Mouse (Mus musculus) hindbrain, embryonic 10.5 days (tissue): ENCODE measurements around the gene Olfr798. TPM values are rescaled to one million over a fixed set of nuclear protein-coding genes. Genes with fewer than 3 reads are reported as not detected.

Experiments
- DNase-seq: peaks from one replicate; pipeline ENCODE4 v3.0.0-alpha.2; 2017; ENCODE audit warnings: low spot score
- H3K27ac ChIP-seq: fragments of 300-500 bp; sonication (generic); 2 replicates; pipeline ENCODE4 v1.5.1; 2016; ENCODE audit warnings: mild to moderate bottlenecking, moderate library complexity
- H3K27me3 ChIP-seq: fragments of 300-500 bp; sonication (generic); 2 replicates; pipeline ENCODE4 v1.6.1; 2016; ENCODE audit warnings: mild to moderate bottlenecking; ENCODE audit not compliant: poor library complexity, insufficient read depth, severe bottlenecking
- H3K36me3 ChIP-seq: fragments of 300-500 bp; sonication (generic); 2 replicates; pipeline ENCODE4 v1.6.1; 2016; ENCODE audit warnings: mild to moderate bottlenecking, moderate library complexity
- H3K4me1 ChIP-seq: fragments of 300-500 bp; sonication (generic); replicated peaks from 2 replicates; pipeline ENCODE4 v1.6.1; 2016; ENCODE audit warnings: mild to moderate bottlenecking
- H3K4me3 ChIP-seq: fragments of 300-500 bp; sonication (generic); 2 replicates; pipeline ENCODE4 v1.5.1; 2016; ENCODE audit warnings: mild to moderate bottlenecking, moderate library complexity
- H3K9me3 ChIP-seq: fragments of 300-500 bp; sonication (generic); 2 replicates; pipeline ENCODE4 v1.6.1; 2016; ENCODE audit warnings: mild to moderate bottlenecking, moderate library complexity
- WGBS: fragments of 180-500 bp; shearing (Covaris S2); methylation state at CpG from one replicate; pipeline ENCODE4 v1.1.7; 2016; 5-methylcytosine and 5-hydroxymethylcytosine counted together
- polyA plus RNA-seq: library from polyadenylated mRNA; unstranded; fragments of >200 nt; fragmentation: Nextera tagmentation; extraction: Ambion mirVana; gene quantifications from 2 replicates; pipeline ENCODE4 v1.2.1, GENCODE M21; 2016

Gene Olfr798
- polyA plus RNA-seq: not detected in 2 replicates

DNA sequence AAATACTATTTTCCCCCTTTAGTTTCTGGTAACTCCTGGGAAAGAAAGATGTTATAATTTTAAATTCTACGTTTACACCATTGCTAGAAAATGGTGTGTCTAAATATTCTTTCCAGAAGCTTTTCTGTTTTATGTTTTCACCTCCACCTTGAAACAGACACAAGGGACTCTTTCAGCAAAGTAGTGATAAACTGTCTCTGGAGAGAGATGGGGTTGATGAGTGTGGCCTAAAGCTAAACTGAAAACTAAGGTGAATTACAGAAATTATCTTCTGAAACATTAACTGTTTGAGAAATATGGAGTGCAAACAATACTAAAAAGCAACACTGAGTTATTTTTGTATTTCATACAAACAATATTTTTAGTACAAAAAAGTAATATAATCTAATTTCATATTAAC lies at the start of gene Olfr798:
TSS of gene Olfr798 (minus strand) at position 101 of the 400 bp plus-strand sequence.
- Histone ChIP-seq H3K36me3 (no peaks in the 10 kb centered on the region), H3K27me3 (no peaks in the 10 kb centered on the region), H3K27ac (no peak within 1 kb of the TSS), H3K9me3 (no peaks in the 10 kb centered on the region), H3K4me1 (no peaks in the 10 kb centered on the region), H3K4me3 (no peak within 1 kb of the TSS)
- 88% methylated on average over 1 of the region's 1 CpGs for WGBS
- no peak for DNase-seq

DNA sequence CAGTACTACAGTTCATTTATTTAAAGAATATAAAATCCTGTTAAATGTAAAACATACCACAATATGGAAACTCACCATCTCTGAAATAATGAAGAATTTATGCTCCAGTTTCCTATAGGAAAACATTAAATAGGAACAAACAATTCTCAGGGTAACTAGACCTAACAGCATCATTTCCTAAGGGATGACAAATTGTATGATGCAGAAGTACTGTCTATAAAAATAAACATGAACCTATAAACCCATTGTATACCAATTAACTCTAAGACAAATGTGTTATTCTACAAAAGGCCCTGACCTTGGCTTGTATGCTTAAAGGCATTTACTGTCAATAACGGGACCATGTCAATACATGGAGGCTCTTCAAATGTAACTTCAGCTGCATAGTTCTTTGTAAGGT lies 46.0 kb upstream of the Olfr798 start, which contains the start of gene Olfr801:
TSS of gene Olfr801 (minus strand) at position 101 of the 400 bp plus-strand sequence.
- DNase-seq: no peak
- no peak within 1 kb of the TSS for H3K27ac ChIP-seq
- no peaks in the 10 kb centered on the region for H3K27me3 ChIP-seq
- H3K36me3 ChIP-seq: no peaks in the 10 kb centered on the region
- WGBS: 78% methylated on average over 1 of the region's 1 CpGs
- H3K4me3 ChIP-seq: no peak within 1 kb of the TSS
- H3K9me3 ChIP-seq: no peaks in the 10 kb centered on the region
- no peaks in the 10 kb centered on the region for H3K4me1 ChIP-seq

DNA sequence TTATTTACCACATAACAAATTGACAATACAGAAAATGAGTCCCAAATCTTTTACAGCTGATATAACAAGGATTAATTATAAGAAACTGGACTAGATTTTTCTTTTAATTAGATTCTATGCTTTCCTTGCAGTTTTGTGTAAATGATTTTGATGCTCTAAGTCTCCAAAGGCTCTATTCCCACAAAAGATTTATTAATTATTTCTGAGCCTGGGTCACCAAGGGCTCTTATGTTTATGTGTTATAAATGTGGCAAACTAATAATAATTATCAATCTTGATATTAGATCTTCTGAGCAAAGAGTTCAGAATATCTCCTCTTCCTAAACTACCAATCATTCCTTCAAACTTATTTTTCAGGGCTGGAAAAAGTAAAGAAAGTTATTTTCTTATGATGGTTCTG lies 29.7 kb upstream of the Olfr798 start, which contains the start of gene Olfr800:
TSS of gene Olfr800 (plus strand) at position 301 of the 400 bp plus-strand sequence.
- Histone ChIP-seq H3K4me3 (no peak within 1 kb of the TSS), H3K36me3 (no peaks in the 10 kb centered on the region), H3K4me1 (no peaks in the 10 kb centered on the region), H3K27ac (no peak within 1 kb of the TSS), H3K9me3 (no peaks in the 10 kb centered on the region), H3K27me3 (no peaks in the 10 kb centered on the region)
- DNase-seq: no peak

DNA sequence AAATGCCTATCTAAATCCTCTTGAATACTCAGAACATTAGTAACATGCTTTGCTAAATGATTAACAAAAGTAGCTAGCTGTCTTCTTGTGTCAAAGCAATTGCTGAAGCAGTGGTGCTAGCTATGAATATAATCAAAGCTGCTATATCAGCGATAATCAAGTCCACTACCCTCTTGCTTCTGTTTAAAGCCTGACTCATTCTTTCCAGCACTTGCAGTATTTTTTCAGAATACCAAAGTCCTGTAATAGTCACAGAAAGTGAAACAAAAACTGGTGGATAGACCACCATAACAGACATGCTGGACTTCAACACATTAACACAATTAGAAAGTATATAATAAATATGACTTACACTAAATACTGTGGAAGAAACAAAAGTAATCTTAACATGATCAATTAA lies 24.0 kb upstream of the Olfr798 start:
- 79% methylated on average over 1 of the region's 1 CpGs for WGBS
- Histone ChIP-seq H3K36me3 (no peaks in the 10 kb centered on the region), H3K27ac (no peak overlapping the region), H3K9me3 (no peaks in the 10 kb centered on the region), H3K27me3 (no peaks in the 10 kb centered on the region), H3K4me3 (no peak overlapping the region), H3K4me1 (no peaks in the 10 kb centered on the region)
- DNase-seq: no peak

DNA sequence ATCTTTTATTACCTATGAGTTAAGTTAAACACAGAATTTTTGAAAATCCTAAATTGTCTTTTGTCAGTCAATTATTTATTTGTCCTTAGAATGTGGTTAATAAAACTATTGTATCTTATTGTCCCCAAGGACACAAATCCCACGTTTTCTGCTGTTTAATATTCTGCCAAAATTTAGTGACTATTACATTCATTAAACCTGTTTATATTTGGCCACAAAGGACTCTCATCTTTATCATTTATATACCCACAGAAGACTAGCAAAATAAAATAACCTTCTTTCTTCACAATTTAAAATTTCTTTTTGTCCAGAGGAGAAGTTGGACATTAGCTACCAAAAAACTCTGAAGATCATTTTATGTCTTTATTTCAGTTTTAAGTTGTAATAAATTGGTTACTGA lies 9.4 kb upstream of the Olfr798 start, which contains the start of gene Olfr799:
TSS of gene Olfr799 (plus strand) at position 301 of the 400 bp plus-strand sequence.
- no peaks in the 10 kb centered on the region for H3K27me3 ChIP-seq
- no peak within 1 kb of the TSS for H3K4me3 ChIP-seq
- H3K9me3 ChIP-seq: no peaks in the 10 kb centered on the region
- H3K36me3 ChIP-seq: no peaks in the 10 kb centered on the region
- no peak for DNase-seq
- H3K27ac ChIP-seq: no peak within 1 kb of the TSS
- WGBS: 48% methylated on average over 1 of the region's 1 CpGs
- no peaks in the 10 kb centered on the region for H3K4me1 ChIP-seq

DNA sequence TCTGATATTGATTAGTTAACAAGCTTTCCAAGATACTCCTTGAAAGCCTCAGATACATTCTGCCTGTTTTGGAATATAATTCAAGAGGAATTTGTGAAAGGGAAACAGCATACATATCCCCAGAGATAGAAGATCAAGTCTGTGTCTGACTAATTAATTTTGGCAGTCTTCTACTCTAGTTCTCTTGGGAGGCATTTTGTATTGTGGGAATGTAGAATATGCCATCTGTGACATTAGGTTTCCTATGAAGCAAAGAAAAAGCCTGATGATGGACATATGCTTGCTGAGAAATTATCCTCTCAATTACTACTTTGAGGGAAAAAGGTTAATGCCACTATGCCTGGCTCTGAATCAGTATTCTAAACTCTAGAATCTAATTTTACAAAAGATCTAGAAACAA lies 4.5 kb downstream of the Olfr798 start:
- no peak for DNase-seq
- no peaks in the 10 kb centered on the region for H3K9me3 ChIP-seq

DNA sequence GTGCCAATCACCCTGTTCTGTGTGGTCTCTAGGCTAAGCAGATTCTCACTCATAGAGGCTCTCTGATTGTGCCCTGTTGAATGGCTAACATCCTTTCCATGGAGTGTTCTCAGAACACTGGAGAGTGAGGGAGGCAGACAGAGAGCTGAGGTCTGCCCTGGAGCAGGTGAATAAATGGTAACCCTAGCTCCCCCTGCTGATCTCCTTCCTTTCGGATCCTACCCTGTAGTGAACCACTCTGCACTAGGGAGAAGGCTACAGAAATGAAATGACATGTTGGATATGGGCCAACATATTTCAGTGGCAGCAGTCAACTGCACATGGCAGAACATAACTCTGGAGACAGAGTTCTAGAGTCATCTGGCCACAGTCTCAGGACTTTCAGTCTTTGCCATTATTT lies 6.0 kb downstream of the Olfr798 start:
- DNase-seq: no peak
- Histone ChIP-seq H3K9me3 (no peaks in the 10 kb centered on the region), H3K36me3 (no peaks in the 10 kb centered on the region), H3K4me3 (no peak overlapping the region), H3K27me3 (no peaks in the 10 kb centered on the region), H3K4me1 (no peaks in the 10 kb centered on the region), H3K27ac (no peak overlapping the region)
- WGBS: 14% methylated on average over 1 of the region's 1 CpGs

More for the DNA sequence above, 4.5 kb downstream of the Olfr798 start:
- H3K4me3 ChIP-seq: no peak overlapping the region
- H3K27me3 ChIP-seq: no peaks in the 10 kb centered on the region
- H3K36me3 ChIP-seq: no peaks in the 10 kb centered on the region
- H3K27ac ChIP-seq: no peak overlapping the region
- H3K4me1 ChIP-seq: no peaks in the 10 kb centered on the region

DNA sequence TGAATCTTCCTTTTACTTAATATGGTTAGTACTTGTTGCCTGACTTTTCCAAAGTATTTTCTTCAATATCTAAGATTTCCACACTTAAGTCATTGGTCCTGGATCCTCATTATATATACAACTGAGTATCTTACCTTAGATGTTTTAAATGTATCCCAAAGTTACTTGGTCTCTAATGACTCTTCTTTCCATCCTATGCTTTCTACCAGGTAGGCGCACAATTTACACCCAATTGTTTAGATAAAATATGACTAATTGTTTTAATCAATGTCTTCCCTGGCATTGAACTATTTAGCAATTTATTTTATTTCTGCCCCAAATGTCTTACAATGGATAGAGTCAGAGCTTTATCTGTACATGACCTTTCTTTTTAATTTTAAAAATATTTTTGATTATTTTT lies 15.3 kb downstream of the Olfr798 start, which contains the start of gene Olfr796:
TSS of gene Olfr796 (minus strand) at position 101 of the 400 bp plus-strand sequence.
- DNase-seq: no peak
- 93% methylated on average over 1 of the region's 1 CpGs for WGBS
- Histone ChIP-seq H3K9me3 (no peaks in the 10 kb centered on the region), H3K27me3 (no peaks in the 10 kb centered on the region), H3K36me3 (no peaks in the 10 kb centered on the region), H3K4me3 (no peak within 1 kb of the TSS), H3K27ac (no peak within 1 kb of the TSS), H3K4me1 (no peaks in the 10 kb centered on the region)

DNA sequence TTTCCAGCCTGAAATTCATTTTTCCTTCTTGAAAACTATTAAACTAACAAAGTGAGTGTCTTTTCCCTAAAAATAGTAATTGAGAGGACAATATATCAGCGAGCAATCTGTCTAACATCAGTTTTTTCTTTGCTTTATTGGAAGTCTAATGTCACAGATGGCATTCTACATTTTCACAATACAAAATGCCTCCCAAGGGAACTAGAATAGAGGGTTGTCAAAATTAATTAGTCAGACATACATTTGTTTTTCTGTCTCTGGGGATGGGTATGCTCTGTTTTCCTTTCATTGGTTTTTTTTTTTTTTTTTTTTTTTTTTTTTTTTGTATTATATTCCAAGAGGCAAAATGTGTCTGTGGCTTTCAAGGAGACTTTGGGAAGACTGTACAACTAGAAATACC lies 50.7 kb downstream of the Olfr798 start:
- Histone ChIP-seq H3K4me3 (no peak overlapping the region), H3K27ac (no peak overlapping the region), H3K27me3 (no peaks in the 10 kb centered on the region), H3K36me3 (no peaks in the 10 kb centered on the region), H3K9me3 (no peaks in the 10 kb centered on the region), H3K4me1 (no peaks in the 10 kb centered on the region)
- 74% methylated on average over 1 of the region's 1 CpGs for WGBS
- DNase-seq: no peak

Other genes starting within 250 kb of the Olfr798 start
- 0.08 TPM in 1 of 2 replicates, not detected in the other for gene Olfr784, start 243.9 kb downstream of the Olfr798 start, polyA plus RNA-seq
- gene Olfr785, start 222.5 kb downstream of the Olfr798 start, polyA plus RNA-seq: not detected in 2 replicates
- not detected in 2 replicates for gene Olfr786, start 200.6 kb downstream of the Olfr798 start, polyA plus RNA-seq
- gene Olfr787, start 166.1 kb downstream of the Olfr798 start, polyA plus RNA-seq: not detected in 2 replicates
- gene Olfr788, start 156.9 kb downstream of the Olfr798 start, polyA plus RNA-seq: not detected in 2 replicates
- not detected in 2 replicates for gene Olfr789, start 143.2 kb downstream of the Olfr798 start, polyA plus RNA-seq
- gene Olfr790, start 129.4 kb downstream of the Olfr798 start, polyA plus RNA-seq: not detected in 2 replicates
- not detected in 2 replicates for gene Olfr791, start 106.1 kb downstream of the Olfr798 start, polyA plus RNA-seq
- gene Olfr792, start 88.8 kb downstream of the Olfr798 start, polyA plus RNA-seq: not detected in 2 replicates
- not detected in 2 replicates for gene Olfr794, start 60.3 kb downstream of the Olfr798 start, polyA plus RNA-seq
- gene Olfr796, start 15.4 kb downstream of the Olfr798 start, polyA plus RNA-seq: not detected in 2 replicates
- gene Olfr799, start 9.6 kb upstream of the Olfr798 start, polyA plus RNA-seq: not detected in 2 replicates
- not detected in 2 replicates for gene Olfr800, start 29.8 kb upstream of the Olfr798 start, polyA plus RNA-seq
- not detected in 2 replicates for gene Olfr801, start 45.9 kb upstream of the Olfr798 start, polyA plus RNA-seq
- gene Olfr802, start 60.2 kb upstream of the Olfr798 start, polyA plus RNA-seq: not detected in 2 replicates
- not detected in 2 replicates for gene Olfr803, start 66.4 kb upstream of the Olfr798 start, polyA plus RNA-seq
- gene Olfr804, start 75.3 kb upstream of the Olfr798 start, polyA plus RNA-seq: not detected in 2 replicates
- not detected in 2 replicates for gene Olfr805, start 101.4 kb upstream of the Olfr798 start, polyA plus RNA-seq
- gene Olfr806, start 114.0 kb upstream of the Olfr798 start, polyA plus RNA-seq: not detected in 2 replicates
- gene Olfr807, start 129.9 kb upstream of the Olfr798 start, polyA plus RNA-seq: not detected in 2 replicates
- gene Olfr808, start 137.5 kb upstream of the Olfr798 start, polyA plus RNA-seq: not detected in 2 replicates
- not detected in 2 replicates for gene Olfr809, start 146.7 kb upstream of the Olfr798 start, polyA plus RNA-seq
- not detected in 2 replicates for gene Olfr810, start 167.0 kb upstream of the Olfr798 start, polyA plus RNA-seq
- not detected in 2 replicates for gene Olfr811, start 176.5 kb upstream of the Olfr798 start, polyA plus RNA-seq
- gene Olfr812, start 218.2 kb upstream of the Olfr798 start, polyA plus RNA-seq: not detected in 2 replicates
- not detected in 2 replicates for gene Olfr813, start 227.4 kb upstream of the Olfr798 start, polyA plus RNA-seq